Mouse (Mus musculus) small intestine, adult 2 months (tissue): ENCODE data around the gene Pttg1ip.

Experiments
- CTCF ChIP-seq: fragments of 200-500 bp; IDR thresholded peaks from 2 replicates; pipeline ENCODE4 v1.5.1; 2012; ENCODE audit warnings: low read depth, mild to moderate bottlenecking, control low read depth, inconsistent platforms, low read length, moderate library complexity, mixed read lengths; ENCODE audit not compliant: insufficient replicate concordance, insufficient read length; ENCODE audit errors: extremely low read depth
- POLR2A ChIP-seq: fragments of 200-500 bp; IDR thresholded peaks from 2 replicates; pipeline ENCODE4 v1.6.1; 2012; ENCODE audit warnings: low read depth, mild to moderate bottlenecking, control low read depth, inconsistent platforms, low read length, moderate library complexity

DNA sequence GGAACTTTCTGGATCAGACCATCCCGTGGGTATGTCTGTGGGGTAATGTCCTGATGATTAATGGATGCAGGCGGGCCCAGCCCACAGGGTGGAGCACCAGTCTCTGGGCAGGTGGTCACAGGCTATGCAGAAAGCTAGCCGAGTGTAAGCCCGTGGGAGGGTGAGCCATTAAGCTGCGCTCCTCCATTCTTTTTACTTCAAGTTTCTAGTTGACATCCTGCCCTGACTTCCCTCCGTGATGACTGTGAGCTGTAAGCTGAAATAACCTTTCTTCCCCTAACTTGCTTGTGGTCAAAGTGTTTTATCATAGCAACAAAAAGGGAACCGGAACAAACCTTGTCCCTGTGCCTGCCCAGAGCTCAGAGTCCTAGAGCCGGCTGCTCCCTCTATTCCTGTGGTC lies 44.8 kb upstream of the Pttg1ip start:
- TF ChIP-seq CTCF (no peak), POLR2A (no peak)
